Mouse (Mus musculus): ENCODE data around the gene Tle2. TPM values are rescaled to one million over a fixed set of nuclear protein-coding genes. Genes with fewer than 3 reads are reported as not detected.
A peak's percentile ranks its signal among the peaks of the same experiment; 100 is the strongest.

Tle2 gene
- polyA plus RNA-seq, 1 experiment from 2014 or later, result 2.3 TPM

DNA sequence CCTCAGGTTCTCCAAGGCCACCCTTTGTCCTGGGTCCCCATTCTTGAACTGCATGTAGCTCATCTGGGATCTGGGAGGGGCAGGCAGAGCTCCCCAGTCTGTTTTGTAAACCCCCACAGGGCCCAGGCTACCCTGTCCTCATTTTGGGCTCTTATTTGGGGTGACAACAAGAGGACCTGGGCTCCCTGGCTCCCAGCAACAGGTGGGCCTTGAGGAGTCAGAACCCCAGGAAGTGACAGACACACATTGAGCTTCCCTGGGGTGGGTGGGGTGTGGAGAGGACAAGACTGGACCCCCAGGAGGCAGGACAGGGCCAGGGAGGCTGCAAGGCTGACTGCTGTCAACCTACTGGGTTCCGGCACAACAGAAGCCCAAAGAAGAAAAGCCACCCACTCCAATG lies 30.7 kb upstream of the Tle2 start:
- ATAC-seq (ENCODE audit: low read depth), result no peak
- no peak for DNase-seq
- H3K4me2 ChIP-seq, result peak overlapping the region; percentile 97
- no peaks in the 10 kb centered on the region for H3K9me3 ChIP-seq (replicated peaks)
- peaks cover 29% of the 10 kb centered on the region for H3K36me3 ChIP-seq
- whole genome bisulfite sequencing (ENCODE audit: insufficient replicate concordance), result 82% methylated on average over 1 of the region's 1 CpGs
- no peaks in the 10 kb centered on the region for H3K27me3 ChIP-seq
- H3K4me3 ChIP-seq (replicated peaks), result peak overlapping the region; percentile 85
- H3K27ac ChIP-seq, result peak overlapping the region; percentile 93; the same call in 1 of the 2 replicates
- peaks cover 67% of the 10 kb centered on the region for H3K4me1 ChIP-seq (replicated peaks)
- H3K9ac ChIP-seq, result peak overlapping the region; percentile 90

DNA sequence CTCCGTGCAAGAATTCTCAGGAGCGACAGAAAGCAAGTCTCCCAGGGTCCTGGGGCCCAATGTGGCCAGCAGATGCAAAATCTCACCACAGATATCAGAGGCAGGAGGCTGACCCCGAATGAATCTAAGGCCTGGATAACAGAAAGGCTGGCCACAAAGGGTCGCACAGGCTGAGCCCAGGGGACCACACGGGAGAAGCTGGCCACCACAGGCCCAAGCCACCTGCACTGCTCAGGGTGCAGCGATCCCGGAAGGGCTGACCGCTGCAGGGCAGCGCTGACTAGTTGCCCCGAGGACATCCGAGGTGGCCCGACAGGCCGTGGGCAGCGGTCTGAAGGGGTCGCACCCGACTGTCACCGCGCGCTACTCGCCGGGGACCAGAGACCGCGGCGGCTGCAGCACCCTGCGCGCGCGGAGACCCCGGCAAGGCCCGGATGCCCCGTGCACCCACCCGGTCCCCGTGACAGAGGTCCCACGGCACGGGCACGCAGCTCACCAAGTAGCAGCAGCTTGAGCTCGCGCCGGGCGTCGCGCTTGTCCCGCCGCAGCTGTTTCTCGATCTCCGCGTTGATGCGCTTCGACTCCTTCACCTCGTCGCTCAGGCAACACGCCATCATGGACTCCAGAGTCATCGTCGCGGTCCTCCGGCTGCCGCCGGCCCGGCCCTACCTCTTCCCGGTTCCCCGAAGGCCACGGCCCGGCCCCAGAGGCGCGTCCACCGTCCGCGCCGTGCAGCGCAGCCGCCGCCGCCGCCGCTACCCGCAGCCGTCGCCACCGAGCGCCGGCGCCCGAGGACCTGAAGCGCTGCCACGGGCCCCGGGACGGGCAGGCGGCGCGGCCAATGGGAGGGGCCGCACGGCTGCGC lies 29.8 kb upstream of the Tle2 start:
- Histone ChIP-seq H3K9me3 (replicated peaks) (no peaks in the 10 kb centered on the region), H3K9ac (peak overlapping the region; percentile 90), H3K36me3 (peaks cover 21% of the 10 kb centered on the region), H3K4me1 (replicated peaks) (peaks cover 61% of the 10 kb centered on the region), H3K4me3 (replicated peaks) (peak overlapping the region; percentile 85), H3K27ac (peak overlapping the region; percentile 93), H3K4me2 (peak overlapping the region; percentile 97), H3K27me3 (no peaks in the 10 kb centered on the region)
- no peak for DNase-seq
- ATAC-seq (ENCODE audit: low read depth), result peak; percentile 4; the same call in 1 of the 2 replicates
- under 1% methylated on average over 93 of the region's 93 CpGs for WGBS (ENCODE audit: insufficient replicate concordance)

GRCm38 (mm10) chr10:81545161-81545747 lies 29.1 kb upstream of the Tle2 start, which contains the start of gene Gna11:
Gna11 (minus strand) TSS chr10:81545190.
- H3K9me3 ChIP-seq (replicated peaks), result no peaks in the 10 kb centered on the region
- H3K4me2 ChIP-seq, result peak within 1 kb of the TSS; percentile 97
- ATAC-seq (ENCODE audit: low read depth) (peak; percentile 86), DNase-seq (peak; percentile 99)
- H3K36me3 ChIP-seq, result peaks cover 15% of the 10 kb centered on the region
- H3K4me1 ChIP-seq (replicated peaks), result peaks cover 61% of the 10 kb centered on the region
- H3K4me3 ChIP-seq (replicated peaks), result peak within 1 kb of the TSS; percentile 85
- H3K27ac ChIP-seq, result peak within 1 kb of the TSS; percentile 93
- 2% methylated on average over 57 of the region's 59 CpGs for WGBS (ENCODE audit: insufficient replicate concordance)
- H3K27me3 ChIP-seq, result no peaks in the 10 kb centered on the region
- H3K9ac ChIP-seq, result peak within 1 kb of the TSS; percentile 90

DNA sequence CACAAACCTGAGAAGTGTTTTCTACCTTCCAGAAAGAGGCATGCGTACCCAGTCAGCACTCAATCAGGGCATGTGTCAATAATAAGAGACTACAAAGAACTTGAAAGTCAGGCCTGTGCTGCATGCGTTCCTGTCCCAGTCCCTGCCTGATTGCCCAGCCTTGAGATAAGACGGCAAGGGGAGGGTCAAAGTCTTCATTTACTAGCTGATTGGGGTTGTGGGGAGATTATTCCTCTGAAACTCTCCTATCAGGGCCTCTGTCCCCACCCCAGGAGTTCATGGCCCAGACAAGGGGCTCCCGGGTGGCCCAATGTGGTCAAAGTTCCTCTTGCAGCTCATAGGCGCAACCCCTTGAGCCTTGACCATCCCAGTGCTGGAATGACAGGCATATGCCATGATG lies 28.0 kb upstream of the Tle2 start:
- WGBS (ENCODE audit: insufficient replicate concordance), result 10% methylated on average over 5 of the region's 5 CpGs
- Histone ChIP-seq H3K9me3 (replicated peaks) (no peaks in the 10 kb centered on the region), H3K4me2 (peak overlapping the region; percentile 97), H3K36me3 (peaks cover 10% of the 10 kb centered on the region; the same call in 1 of the 2 replicates), H3K27ac (peak overlapping the region; percentile 93), H3K4me3 (replicated peaks) (no peak overlapping the region), H3K9ac (peak overlapping the region; percentile 62), H3K4me1 (replicated peaks) (peaks cover 64% of the 10 kb centered on the region), H3K27me3 (no peaks in the 10 kb centered on the region)
- ATAC-seq (ENCODE audit: low read depth) (peak; percentile 47), DNase-seq (peak; percentile 63)

GRCm38 (mm10) chr10:81546788-81547571 lies 27.4 kb upstream of the Tle2 start:
- H3K4me3 ChIP-seq (replicated peaks), result no peak overlapping the region
- no peaks in the 10 kb centered on the region for H3K27me3 ChIP-seq
- peak overlapping the region; percentile 62 for H3K9ac ChIP-seq
- no peaks in the 10 kb centered on the region for H3K9me3 ChIP-seq (replicated peaks)
- H3K27ac ChIP-seq, result peak overlapping the region; percentile 93
- 81% methylated on average over 13 of the region's 13 CpGs for WGBS (ENCODE audit: insufficient replicate concordance)
- H3K4me2 ChIP-seq, result peak overlapping the region; percentile 97
- no peak for DNase-seq
- no peak for ATAC-seq (ENCODE audit: low read depth)
- peaks cover 6% of the 10 kb centered on the region; the same call in 1 of the 2 replicates for H3K36me3 ChIP-seq
- H3K4me1 ChIP-seq (replicated peaks), result peaks cover 64% of the 10 kb centered on the region

DNA sequence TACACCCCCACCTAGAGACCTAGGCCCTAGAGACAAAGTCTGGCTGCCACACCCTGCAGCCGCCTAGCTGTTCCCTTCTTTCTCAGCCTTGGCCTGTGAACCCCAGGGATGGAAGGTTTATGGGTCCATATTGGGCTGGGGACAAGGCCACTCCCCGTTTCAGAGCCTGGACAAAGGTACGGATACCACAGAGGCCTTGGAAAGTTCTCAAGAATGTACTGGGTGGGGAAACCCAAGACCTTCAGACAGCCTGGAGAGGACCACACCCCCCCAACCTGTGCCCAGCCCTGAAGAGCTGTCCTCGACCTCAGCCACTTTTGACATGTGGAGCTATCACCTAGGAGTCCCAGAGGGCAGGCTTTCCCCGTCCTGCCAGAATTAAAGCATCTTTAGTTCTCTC lies 25.4 kb upstream of the Tle2 start:
- no peaks in the 10 kb centered on the region for H3K27me3 ChIP-seq
- no peak overlapping the region for H3K4me2 ChIP-seq
- no peak overlapping the region for H3K9ac ChIP-seq
- no peaks in the 10 kb centered on the region for H3K9me3 ChIP-seq (replicated peaks)
- H3K4me3 ChIP-seq (replicated peaks), result no peak overlapping the region
- peaks cover 45% of the 10 kb centered on the region for H3K4me1 ChIP-seq (replicated peaks)
- no peak overlapping the region for H3K27ac ChIP-seq
- WGBS (ENCODE audit: insufficient replicate concordance), result 65% methylated on average over 5 of the region's 5 CpGs
- H3K36me3 ChIP-seq, result no peaks in the 10 kb centered on the region
- ATAC-seq (ENCODE audit: low read depth) (no peak), DNase-seq (no peak)

DNA sequence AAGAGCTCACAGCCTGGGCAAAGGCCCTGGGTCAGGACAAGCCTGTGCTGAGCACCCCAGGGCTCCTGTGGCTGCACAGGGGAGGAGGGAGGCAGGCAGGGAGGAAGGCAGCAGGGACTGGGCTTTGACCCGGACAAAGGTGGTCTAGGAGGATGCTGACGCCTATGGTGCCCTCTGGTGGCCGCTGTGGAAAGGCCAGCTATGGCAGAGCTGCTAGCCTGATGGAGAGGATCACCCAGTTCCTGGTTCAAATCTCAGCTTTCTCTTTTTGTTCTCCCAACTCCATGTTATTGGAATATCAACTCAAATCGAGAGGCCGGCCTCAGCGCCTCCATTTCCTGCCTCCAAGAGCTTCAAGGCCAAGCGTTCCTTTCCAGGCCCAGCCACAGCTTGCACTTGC lies 24.1 kb upstream of the Tle2 start:
- no peak overlapping the region for H3K9ac ChIP-seq
- peaks cover 38% of the 10 kb centered on the region for H3K4me1 ChIP-seq (replicated peaks)
- H3K27me3 ChIP-seq, result no peaks in the 10 kb centered on the region
- no peak for ATAC-seq (ENCODE audit: low read depth)
- no peak overlapping the region for H3K27ac ChIP-seq
- no peaks in the 10 kb centered on the region for H3K9me3 ChIP-seq (replicated peaks)
- H3K4me2 ChIP-seq, result no peak overlapping the region
- H3K4me3 ChIP-seq (replicated peaks), result no peak overlapping the region
- no peaks in the 10 kb centered on the region for H3K36me3 ChIP-seq
- WGBS (ENCODE audit: insufficient replicate concordance), result 12% methylated on average over 7 of the region's 7 CpGs
- DNase-seq, result peak; percentile 65

GRCm38 (mm10) chr10:81551597-81552102 lies 22.7 kb upstream of the Tle2 start:
- DNase-seq (peak; percentile 61), ATAC-seq (ENCODE audit: low read depth) (peak; percentile 64)
- peaks cover 24% of the 10 kb centered on the region for H3K4me1 ChIP-seq (replicated peaks)
- no peak overlapping the region for H3K4me3 ChIP-seq (replicated peaks)
- H3K27ac ChIP-seq, result peak overlapping the region; percentile 29
- H3K9me3 ChIP-seq (replicated peaks), result no peaks in the 10 kb centered on the region
- H3K36me3 ChIP-seq, result no peaks in the 10 kb centered on the region
- H3K27me3 ChIP-seq, result no peaks in the 10 kb centered on the region
- H3K9ac ChIP-seq, result peak overlapping the region; percentile 39; the same call in 1 of the 2 replicates
- H3K4me2 ChIP-seq, result peak overlapping the region; percentile 5; the same call in 1 of the 2 replicates
- WGBS (ENCODE audit: insufficient replicate concordance), result 2% methylated on average over 12 of the region's 12 CpGs

DNA sequence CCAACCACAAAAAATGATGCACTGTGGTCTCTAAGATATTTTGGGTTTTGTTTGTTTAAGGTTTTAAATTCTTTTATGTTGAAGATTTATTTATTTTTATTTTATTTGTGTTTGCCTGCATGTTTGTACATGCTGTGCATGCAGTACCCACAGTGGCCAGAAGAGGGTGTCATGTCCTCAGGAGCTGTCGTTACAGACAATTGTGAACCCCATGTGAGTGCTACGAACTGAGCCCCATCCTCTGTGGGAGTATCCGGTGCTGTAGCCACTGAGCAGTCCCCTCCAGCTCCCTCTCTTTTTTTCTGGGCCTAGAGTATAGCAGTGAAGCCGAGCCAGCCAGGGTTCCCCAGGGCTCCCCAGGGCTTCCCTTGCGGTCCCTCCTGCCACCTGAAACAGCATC lies 21.1 kb upstream of the Tle2 start:
- Histone ChIP-seq H3K4me2 (no peak overlapping the region), H3K4me1 (replicated peaks) (peaks cover 17% of the 10 kb centered on the region), H3K36me3 (no peaks in the 10 kb centered on the region), H3K9ac (no peak overlapping the region), H3K27me3 (no peaks in the 10 kb centered on the region), H3K9me3 (replicated peaks) (no peaks in the 10 kb centered on the region), H3K4me3 (replicated peaks) (no peak overlapping the region), H3K27ac (no peak overlapping the region)
- no peak for ATAC-seq (ENCODE audit: low read depth)
- WGBS (ENCODE audit: insufficient replicate concordance), result 74% methylated on average over 5 of the region's 5 CpGs
- no peak for DNase-seq

GRCm38 (mm10) chr10:81553807-81554755 lies 20.3 kb upstream of the Tle2 start:
- Histone ChIP-seq H3K4me2 (no peak overlapping the region), H3K4me3 (replicated peaks) (no peak overlapping the region), H3K4me1 (replicated peaks) (peaks cover 21% of the 10 kb centered on the region), H3K9me3 (replicated peaks) (no peaks in the 10 kb centered on the region), H3K27me3 (no peaks in the 10 kb centered on the region), H3K9ac (no peak overlapping the region), H3K27ac (no peak overlapping the region), H3K36me3 (no peaks in the 10 kb centered on the region)
- WGBS (ENCODE audit: insufficient replicate concordance), result 77% methylated on average over 6 of the region's 6 CpGs
- no peak for DNase-seq
- ATAC-seq (ENCODE audit: low read depth), result no peak

Measured in liver, embryonic 13.5 days (tissue).